Mouse (Mus musculus) megakaryocyte, embryonic 14.5 days (primary cell): ENCODE data around the gene Tax1bp1.

Source experiments
- FLI1 ChIP-seq: IDR thresholded peaks from 2 replicates; pipeline ENCODE4 v1.6.1; 2012; ENCODE audit warnings: low read length, inconsistent platforms, mixed read lengths
- GATA1 ChIP-seq: IDR thresholded peaks from 3 replicates; pipeline ENCODE4 v1.6.1; 2012; ENCODE audit warnings: mixed read lengths, low read length, inconsistent platforms, borderline replicate concordance

DNA sequence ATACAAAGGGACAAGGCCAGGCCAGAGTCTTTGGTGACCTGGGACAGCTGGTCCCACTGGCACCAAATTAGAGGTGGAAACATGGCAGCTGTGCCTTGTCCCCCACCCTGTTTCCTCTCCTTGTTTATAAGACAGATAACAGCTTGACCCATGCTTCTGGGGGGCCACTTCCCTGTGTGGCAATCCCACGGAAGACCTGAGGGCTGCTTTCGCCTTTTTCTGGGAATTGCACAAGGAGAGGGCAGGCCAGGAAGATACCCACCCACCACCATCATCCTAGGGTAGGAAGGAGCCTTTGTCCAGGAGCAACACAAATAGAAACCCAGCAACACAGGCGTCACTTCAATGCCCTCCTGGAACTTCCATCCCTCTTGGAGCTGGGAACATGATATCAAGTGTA, 78.9 kb downstream of the Tax1bp1 start:
- TF ChIP-seq GATA1 (no peak), FLI1 (no peak)
